Mouse (Mus musculus) gastrocnemius, adult 8-10 months (tissue): Measurements from ENCODE around the gene Brs3. TPM values are rescaled to one million over a fixed set of nuclear protein-coding genes. Genes with fewer than 3 reads are reported as not detected.

Experiments used
- DNase-seq, 2 experiments: peaks; one replicate each; pipeline ENCODE4 v3.0.0; 2022; ENCODE audit warnings: low spot score in 2 of 2
- total RNA-seq, 4 experiments: library from RNA; stranded (reverse); gene quantifications; 2 replicates each; pipeline ENCODE4 v1.2.4; 2022

Brs3 gene
- not detected for total RNA-seq

DNA sequence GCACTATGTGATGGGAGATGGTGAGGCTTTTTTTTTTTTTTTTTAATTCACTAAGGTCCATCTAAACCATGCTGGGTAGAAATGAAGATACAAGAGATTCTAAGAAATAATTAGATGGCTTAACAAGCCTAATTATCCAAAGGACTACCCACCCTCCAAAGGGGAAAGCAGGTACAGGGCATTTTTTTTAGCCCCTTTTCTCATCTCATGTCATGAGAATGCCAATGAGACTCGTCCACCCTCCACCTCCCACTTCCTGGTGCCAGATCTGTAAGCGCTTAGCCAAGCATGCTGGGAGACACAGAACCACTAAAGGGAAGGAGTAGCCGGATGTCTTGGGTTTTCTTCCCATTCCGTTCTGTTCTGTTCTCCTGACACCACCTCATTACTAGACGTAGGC, at the start of gene Brs3:
Brs3 (plus strand) TSS at position 301 of the 400 bp plus-strand sequence.
- no peak for DNase-seq

DNA sequence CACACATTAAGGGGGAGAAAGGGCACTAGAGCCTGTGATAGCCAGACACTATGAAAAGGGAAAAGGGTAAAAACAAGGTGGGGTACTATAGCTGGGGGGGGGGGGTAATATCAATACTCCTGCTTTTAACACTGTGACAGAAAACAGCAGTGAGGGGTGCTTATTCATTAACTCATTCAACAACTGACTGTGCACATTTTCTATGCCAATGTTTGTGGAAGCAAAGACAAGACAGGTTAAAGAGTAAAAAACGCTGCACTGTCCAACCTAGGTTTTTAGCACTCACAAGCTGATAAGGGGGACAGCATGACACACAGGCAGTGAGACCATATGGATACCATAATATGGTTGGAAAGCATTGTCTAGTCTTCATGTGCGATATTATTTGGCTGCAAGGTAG, 30.0 kb upstream of the Brs3 start:
- no peak for DNase-seq

DNA sequence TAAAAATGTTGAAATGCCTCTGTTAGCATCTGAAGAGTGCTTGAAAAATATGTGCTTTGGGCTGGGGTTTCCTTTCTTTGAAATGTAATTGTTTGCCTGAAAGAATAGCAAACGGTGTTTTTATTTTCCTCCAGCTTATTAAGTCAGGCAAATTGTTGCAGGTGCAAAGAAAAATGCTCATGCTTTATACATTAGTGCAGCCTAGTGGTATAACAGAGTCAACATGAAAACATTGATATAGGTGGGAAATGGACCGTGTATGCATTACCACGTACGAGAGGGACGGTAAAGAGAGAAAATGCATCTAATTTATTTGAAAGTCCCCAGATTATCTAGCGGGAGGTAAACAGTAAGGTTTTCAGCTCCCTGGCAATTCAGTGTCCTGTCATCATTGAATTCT, 995 bp downstream of the Brs3 start:
- no peak for DNase-seq

DNA sequence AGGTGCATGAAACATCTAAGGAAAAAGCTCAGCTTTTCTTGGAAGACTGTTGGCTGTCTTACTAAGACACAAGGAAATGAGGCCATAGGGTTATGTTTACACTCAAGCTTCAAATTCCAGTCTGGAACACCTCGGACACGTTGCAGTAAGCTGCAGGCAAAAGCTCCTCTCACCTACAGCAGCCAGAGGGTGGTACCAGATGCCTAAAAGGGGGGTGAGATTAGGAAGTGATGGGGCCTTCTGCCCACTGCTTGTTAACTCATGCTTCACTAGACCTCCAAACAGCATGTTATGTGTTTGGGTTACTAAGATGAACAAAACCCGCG, 9.9 kb downstream of the Brs3 start:
- DNase-seq, result no peak

DNA sequence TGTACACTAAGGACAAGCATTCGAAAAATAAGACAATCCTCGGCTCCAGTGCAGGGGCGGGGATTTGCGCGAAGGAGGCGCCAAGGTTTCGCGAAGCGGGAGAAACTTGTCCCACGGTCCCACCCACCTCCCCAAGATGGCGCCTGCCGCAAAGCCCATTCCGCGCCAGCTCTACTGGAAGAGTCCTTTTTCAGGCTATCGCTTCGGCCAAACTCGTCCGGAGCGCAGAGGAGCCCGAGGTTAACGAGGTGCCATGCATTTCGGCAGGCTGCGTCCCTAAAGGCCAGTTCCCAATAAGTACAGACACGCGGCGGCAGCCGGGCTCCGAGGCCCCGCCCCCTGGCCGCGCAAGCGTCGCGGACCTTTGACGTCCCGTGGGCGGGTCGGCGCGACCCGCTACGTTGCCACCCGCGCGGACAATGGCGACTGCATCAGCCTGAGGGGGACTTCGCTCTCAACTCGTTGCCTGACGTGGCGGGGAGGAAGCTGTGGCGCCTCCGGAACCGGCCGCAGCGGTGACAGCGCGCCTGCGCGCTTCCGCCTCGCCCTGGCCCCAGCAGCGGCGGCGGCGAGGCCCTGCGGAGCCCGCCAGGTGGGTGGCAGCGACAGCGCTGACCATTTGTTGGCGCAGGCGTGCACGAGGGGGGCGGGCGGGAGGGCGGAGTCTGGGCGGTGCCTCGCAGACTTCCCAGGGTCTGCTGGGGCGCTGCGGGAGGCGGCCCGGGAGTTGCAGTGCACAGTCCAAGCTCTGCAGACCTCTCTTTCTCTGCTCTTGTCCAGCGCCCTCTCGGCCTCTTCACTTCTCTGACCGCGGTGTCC, 10.5 kb downstream of the Brs3 start, which contains the start of gene Htatsf1:
Htatsf1 (plus strand) TSS at position 410 of the 819 bp plus-strand sequence.
- peak; percentile 64 to 66 for DNase-seq

DNA sequence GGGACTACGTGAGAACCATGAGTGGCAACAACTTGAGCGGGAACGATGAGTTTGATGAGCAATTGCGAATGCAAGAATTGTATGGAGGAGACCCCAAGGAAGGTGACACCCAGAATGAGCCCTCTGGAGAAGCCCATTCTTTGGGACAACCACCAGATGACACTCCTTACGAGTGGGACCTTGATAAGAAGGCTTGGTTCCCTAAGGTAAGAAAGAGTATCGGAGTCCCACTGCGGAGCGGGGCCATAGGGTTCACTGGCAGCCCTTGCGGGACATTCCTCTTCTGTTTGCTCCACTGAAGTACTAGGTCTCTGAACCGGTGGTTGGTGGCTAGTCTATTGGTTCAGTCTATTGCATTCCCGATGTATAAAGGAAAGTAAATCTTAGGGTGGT, 11.1 kb downstream of the Brs3 start:
- DNase-seq, result no peak

DNA sequence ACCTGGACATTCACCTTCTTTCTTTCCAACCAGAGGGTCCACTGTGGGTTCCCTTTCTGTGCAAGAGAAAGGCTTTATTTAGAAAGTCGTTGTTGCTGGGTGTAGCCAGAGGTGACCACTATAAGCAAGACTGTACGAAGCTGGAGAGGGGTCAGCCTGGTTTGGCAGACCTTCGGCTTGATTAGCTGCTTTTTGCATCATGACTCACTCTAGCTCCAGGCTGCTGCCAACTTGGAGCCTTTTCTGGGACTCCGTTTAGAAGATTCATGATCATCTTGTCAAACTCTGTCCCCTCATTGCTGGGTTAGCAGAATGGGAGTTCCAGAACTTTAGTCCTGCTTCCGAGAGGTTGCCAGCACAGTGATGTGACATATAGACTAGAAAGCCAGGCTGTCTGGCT, 38.6 kb downstream of the Brs3 start:
- no peak for DNase-seq

DNA sequence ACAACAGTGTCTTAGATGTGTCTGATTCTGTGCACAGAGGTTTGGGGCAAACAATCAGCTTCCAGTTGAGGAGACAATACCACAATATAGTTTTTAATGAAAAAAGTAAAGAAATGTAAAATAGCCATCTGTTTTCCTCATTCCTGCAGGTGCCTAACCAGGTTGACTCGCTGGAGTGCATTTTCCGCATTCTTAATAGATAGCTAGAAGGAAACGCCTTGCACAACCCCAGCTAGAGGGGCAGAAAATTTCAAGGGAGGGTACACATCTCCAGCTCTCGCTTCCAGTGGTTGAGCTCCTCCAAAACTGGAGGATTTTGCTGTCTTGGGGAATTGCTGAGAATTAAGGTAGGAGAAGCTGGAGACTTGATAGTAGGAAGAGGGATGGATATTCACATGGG, 44.9 kb downstream of the Brs3 start, which contains the start of gene Vgll1:
Vgll1 (plus strand) TSS at position 301 of the 400 bp plus-strand sequence.
- DNase-seq, result no peak

Other genes with a start within 250 kb of the Brs3 start
- gene Map7d3, start 220.7 kb upstream of the Brs3 start, total RNA-seq, result under 1 TPM; 0.10 to 0.22 (median 0.18) TPM
- not detected for gene Adgrg4, start 172.9 kb upstream of the Brs3 start, total RNA-seq
- 100 to 1,000 TPM in 2 of 4 experiments, 10 to 100 TPM in 2; 85.3 to 108 (median 99.4) TPM for gene Htatsf1, start 10.5 kb downstream of the Brs3 start, total RNA-seq
- gene Vgll1, start 45.0 kb downstream of the Brs3 start, total RNA-seq, result not detected
- not detected for gene Cd40lg, start 169.1 kb downstream of the Brs3 start, total RNA-seq